Mouse (Mus musculus) right cerebral cortex, adult 2 months (tissue): ENCODE data around the gene Fut4.
"Not testable (repeated sequence)": the region's sequence is repeated elsewhere in the genome, so short reads cannot be mapped to it uniquely, and the experiment has no call there.

ENCODE experiments used
- DNase-seq, 2 experiments: peaks; one replicate each; pipeline ENCODE4 v3.0.0; 2021 to 2022; ENCODE audit warnings: low spot score in 2 of 2

Fut4 gene

DNA sequence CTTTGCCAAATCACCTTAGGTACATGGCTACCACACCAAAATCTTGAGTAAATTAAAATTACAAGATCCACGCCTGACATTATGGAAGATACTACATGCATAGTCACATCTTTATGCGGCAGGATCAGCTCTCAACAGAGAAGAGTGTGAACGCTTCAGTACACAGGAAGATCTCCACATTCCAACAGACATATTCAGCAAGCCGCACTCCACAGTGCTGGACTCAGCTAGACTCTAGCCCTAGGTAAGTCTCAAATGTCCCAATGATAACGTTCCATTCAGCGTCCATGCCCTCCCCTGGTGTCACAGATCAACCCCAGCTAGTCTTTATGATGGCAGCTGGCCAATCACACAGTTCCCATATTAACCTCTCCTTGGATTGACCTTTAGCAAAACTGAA is 26.2 kb downstream of the Fut4 start:
- no peak for DNase-seq

DNA sequence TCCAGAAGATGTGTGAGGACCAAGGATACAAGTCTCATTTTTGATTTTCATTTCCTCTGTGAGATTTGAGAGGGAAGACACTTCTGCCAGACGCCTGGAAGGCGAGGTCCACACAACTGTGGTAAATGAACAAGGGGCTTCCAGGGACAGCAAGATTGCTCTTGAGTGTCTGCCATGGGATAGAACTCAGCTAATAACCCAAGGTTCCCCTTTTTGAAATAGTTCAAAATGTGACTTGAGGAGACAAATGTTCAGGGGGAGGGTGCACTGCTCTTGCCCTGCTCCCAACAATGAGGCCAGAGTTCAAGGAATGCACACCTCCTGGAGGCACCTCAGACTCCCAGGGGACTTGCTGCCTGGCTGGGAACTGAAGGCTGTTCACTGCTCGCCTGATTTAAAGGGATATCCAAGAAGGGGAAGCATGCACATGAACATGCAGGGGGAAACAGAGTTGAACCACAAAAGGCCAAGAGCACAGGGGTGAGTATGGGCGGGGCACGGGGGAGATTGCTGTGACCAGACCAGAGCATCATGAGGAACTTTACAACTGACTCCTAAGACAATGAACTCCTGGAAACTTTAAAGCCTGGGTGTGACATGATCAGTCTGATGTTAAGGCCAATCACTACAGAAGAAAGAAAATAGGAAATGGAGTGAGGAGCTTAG is 27.3 kb downstream of the Fut4 start:
- no peak for DNase-seq

DNA sequence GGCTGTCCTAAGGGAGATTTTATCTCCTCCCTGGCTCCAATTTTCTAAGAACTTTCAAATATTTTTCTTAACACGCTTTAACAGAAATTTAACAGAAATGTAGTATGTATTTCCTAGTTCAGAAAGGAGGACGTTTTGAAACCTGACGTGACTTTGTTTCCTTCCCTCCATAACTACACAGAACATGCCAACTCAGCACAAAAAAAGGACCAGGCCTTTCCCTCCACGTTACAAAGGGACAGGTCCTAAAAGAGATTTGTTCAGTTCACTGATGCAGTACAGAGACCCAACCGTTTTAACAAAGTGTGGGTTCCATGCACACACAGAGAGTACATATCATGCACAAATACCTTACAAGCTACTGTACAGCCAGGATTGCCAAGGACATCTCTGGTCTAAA is 30.6 kb downstream of the Fut4 start:
- DNase-seq: no peak

DNA sequence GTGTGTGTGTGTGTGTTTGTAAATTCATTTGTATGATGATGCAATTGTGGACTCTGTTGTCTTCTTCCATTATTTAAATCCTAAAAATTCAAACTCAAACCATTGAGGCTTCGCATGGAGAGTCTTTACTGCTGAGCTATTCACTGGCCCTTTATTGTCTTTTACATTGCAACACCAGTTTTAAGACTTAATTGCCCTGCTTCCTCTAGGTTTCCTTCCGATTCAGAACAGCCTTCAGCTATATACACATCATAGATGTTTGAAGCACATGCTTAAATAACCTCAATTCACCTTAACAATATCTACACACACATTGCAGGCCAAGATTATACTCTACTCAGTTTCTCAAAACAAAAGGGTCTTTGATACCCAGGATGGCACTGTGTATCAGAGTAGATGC is 31.8 kb downstream of the Fut4 start:
- no peak for DNase-seq

DNA sequence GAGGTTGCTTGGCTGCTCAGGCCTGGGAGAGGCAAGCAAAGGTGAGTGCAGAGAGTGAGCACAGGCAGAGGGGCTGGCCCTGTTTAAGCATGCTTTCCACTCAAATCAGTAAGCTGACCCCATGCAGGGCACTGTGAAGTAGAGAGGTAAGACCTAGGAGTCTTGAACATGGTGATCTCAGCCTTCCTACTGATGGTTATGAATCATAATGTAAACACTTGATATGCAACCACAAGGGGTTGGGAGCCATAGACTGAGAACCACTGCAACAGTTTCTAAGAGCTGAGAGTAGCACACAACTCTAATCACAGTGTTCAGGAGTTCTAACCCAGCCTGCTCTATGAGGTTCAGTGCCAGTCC is 33.9 kb downstream of the Fut4 start:
- no peak for DNase-seq

DNA sequence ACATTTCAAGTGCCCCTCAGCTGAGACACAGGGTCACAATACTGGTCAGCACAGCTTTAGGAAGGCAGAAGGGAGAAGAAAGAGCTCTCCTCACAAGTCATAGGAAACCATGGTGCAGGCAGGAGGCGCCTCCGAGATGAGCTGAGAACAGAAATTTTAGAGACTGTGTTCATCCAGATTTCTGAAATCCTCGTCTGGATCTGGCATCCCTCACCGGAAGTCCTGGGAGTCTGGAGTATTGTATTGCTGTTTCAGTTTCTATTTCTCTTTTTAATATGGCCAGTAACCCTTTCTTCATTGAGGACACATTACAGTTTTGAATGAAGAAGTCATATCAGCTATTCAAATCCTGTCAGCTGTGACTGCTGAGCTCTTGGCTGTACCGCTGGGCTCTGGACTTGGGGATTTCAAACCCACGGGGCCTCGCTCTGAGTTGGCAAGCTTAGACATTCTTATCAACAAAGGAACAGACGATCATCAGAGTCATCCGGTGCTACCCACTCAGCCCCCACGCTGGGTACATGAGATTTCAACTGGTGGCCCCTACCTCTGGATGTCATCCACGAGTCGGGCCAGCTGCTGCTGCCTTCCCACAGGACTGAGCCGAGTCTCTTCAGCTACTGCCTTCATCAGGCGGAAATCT is 34.4 kb downstream of the Fut4 start:
- no peak for DNase-seq

DNA sequence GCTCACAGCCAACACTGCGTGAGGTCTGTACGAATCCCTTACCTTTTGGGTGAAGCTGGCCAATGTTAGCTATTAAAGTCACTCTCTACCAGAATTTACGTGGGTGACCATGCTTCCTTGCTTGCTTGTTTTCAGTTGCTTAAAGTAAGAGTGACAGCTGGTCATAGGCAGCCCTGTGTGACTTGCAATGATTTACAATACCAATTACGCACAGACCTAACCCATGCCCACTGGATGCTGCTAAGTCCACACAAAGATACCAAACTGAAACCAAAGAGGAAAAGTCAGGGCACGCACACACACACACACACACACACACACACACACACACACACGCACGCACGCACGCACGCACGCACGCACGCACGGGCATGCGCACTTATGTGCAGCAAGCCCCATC is 36.9 kb downstream of the Fut4 start:
- DNase-seq: no peak

DNA sequence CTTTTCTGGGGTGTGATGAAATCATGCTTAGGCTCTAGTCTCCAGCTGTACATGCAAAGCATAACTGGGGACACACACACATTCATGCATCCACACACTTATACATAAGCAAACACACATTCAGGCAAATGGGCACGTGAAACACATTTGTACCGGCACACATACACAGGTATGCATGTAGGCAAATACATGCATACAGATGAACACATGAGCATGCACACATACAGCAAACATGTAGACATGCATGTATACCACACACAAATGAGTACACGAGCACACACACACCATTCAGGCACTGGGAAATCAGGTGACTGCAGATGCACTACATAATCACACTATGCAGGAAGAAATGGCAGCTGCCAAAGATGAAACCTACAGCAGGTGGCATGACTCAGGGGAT is 41.3 kb downstream of the Fut4 start:
- DNase-seq: no peak

DNA sequence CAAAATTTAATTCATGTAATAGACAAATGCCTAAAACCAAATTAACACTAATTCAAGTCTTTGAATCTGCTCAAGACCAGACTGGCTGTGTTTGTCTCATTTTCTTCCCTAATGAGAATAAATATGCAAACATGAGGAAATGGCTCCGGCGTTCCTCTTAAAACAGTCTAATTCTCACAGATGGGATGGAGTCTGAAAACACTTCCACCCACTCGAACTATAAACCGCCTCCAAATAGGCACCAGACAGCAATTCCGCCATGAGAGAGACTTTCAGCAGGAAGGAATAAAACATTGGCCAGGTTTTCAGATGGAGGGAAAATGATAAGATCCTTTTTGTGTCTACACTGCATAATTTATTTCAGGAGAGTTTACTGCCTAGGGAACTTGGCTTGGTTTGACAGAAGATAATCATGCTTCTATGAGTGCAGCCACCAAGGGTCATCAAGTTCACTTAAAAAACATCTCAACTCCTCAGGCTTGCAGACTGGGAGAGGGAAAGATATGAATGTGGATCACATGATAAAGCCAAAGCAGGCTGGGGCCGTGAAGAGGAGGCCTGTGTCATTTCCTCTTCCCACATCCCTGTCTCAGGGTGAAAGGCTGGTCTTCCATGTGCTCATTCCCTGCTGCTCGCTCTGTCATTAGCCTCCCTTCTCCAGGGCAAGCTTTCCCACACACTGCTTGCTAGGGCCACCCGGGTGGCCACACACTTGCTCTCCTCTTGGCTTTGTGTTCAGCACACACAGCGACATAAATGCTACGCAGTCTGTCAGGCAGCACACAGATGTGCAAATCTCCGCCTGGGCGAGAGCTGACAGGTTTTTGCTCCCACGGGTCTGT is 46.7 kb downstream of the Fut4 start:
- DNase-seq: peak; percentile 31 to 35

DNA sequence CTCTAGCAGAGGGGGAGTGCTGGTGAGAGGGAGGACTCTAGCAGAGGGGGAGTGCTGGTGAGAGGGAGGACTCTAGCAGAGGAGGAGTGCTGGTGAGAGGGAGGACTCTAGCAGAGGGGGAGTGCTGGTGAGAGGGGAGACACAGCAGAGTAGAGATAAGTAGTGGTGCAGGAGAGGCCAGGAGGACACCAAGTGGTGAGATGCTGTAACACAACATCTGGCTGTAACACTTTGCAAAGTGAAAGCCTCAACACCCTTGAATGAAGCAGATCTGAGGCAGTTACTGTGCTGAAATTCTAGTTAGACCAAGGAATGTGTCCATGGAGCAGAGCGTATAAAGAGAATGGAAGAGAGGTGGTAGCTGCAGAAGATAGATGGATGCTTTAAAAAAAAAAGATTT is 51.4 kb downstream of the Fut4 start:
- DNase-seq: not testable (repeated sequence)

DNA sequence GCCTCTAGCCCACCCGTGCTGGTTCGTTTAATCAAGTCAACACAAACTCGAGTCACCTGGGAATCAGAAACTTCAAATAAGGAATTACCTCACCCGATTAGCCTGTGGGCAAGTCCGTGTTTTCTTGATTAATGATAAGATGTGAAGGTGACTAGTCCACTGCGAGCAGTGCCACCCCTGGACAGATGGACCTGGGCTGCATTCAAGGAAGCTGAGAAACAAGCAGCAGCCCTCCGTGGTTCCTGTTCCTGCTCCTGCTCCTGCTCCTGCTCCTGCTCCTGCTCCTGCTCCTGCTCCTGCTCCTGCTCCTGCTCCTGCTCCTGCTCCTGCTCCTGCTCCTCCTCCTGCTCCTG is 52.9 kb downstream of the Fut4 start:
- no peak for DNase-seq

DNA sequence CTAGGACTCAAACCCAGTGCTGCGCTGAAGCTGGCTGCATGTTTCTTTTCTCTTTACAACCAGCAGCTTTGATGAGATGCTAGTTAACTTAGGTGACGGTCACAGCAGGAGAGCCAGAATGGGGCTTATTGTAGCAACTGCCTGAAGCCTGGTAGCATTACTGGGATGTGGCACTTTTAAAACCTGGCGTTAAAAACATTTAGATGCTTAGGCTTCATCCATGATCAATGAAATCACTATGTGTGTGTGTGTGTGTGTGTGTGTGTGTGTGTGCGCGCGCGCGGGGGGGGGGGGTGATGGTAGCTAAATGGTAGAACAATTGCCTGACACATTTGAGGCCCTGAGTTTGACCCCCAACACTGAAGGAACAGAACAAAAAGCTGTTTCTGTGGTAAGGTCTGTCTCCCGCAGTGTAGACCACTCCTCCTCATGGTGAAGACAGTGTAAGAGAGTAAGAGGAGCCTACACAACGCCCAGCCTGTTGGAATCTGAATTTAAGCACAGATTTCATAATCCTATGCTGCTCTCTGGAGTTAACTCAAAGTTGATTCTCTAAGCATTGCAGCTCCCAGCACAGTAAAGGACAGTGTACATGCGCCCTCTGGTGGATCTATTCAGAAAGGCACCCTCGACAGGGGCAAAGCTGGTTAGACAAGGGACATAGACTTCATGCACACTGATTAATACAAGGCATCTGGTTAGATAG is 53.5 kb downstream of the Fut4 start:
- peak; percentile 94 to 97 for DNase-seq
